Mouse (Mus musculus) adrenal gland, postnatal 36 days (tissue): ENCODE measurements around the gene Ggta1. TPM values are rescaled to one million over a fixed set of nuclear protein-coding genes. Genes with fewer than 3 reads are reported as not detected.

ENCODE experiments used
- DNase-seq, 2 experiments: peaks; one replicate each; pipeline ENCODE4 v3.0.0; 2021; ENCODE audit warnings: mixed read lengths in 1 of 2
- long read RNA-seq, 2 experiments: library from polyadenylated mRNA; stranded (forward); transcript quantifications; one replicate each; pipeline ENCODE4 v2.0.0; 2021; ENCODE audit warnings: borderline sequencing depth in 2 of 2
- total RNA-seq, 2 experiments: library from RNA; stranded (reverse); gene quantifications; 2 replicates each; pipeline ENCODE4 v1.2.3; 2021

Ggta1 gene
- total RNA-seq, result 10 to 100 TPM in 1 of 2 experiments, 1 to 10 TPM in 1; 7.9 to 14.2 TPM
- long read RNA-seq, experiment 1, partial matches to known transcripts, result 3 of 7 reads
- long read RNA-seq, experiment 1, other reads (novel, unspliced or antisense), result 3 of 7 reads
- long read RNA-seq, experiment 2, partial matches to known transcripts, result 0 of 2 reads
- long read RNA-seq, experiment 2, other reads (novel, unspliced or antisense), result 0 of 2 reads

DNA sequence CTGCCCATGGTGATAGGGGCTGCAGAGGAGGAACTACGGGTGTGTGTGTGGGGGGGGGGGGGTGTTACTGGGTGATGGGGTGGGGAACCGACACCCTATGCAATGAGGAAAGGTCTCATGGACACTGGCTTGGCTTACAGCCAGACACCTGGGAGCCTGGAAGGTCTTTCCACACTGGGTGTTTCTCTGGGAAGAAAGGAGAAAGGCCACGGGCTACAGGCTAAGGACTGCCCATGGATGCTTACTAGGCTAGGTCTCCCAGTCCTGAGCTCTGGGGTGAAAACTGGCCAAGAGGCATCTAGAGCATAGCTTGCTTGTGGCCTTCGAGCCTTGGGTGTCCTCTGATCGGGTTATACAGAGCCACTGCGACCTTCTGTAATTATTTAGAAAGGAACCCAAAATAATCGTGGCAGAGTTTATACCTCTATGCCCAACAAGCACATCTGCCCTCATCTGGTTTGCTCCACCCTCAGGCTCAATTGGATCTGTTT is at the start of gene Ggta1:
TSS of gene Ggta1 (minus strand) at position 441 of the 491 bp plus-strand sequence.
- no peak for DNase-seq

GRCm38 (mm10) chr2:35512226-35512625 is 49.2 kb upstream of the Ggta1 start:
- no peak for DNase-seq

DNA sequence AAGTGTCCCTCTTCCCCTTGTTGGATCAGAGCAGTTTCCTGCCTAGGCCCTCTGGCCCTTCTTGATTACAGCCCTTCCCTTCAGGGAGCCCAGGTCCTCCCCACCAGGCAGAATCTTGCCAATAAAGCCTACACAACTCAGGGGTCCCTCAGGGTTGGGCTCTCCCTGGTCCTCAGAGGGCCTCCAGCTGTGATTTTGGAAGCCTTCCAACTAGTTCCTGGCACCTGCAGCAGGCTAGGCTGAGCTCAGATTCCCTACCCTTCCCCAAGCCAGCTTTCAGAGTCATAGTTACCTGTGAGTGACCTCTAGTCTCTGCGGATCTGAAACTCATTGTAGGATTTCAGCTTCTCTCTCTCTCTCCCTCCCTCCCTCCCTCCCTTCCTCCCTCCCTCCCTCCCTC is 47.9 kb upstream of the Ggta1 start:
- DNase-seq, result peak in 1 of 2 experiments; percentile 45

- DNase-seq, result no peak
Observed at GRCm38 (mm10) chr2:35509888-35510287, 46.9 kb upstream of the Ggta1 start.

DNA sequence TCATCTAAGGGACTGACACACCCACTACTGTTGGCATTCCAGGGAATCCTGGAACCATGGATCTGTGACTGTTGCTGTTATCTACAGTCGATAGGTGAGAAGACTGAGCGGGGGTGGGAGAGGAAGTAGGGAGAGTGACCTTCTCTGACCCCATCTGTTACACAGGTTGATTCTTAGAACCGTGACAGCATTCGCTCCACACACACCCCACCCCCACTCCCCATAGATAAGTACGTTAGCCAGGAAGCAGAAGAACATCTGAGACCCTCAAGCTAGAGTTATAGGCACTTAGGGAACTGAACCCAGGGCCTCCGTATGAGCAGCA is 46.3 kb upstream of the Ggta1 start:
- DNase-seq, result no peak

- peak in 1 of 2 experiments; percentile 52 for DNase-seq
Observed at GRCm38 (mm10) chr2:35508597-35509342, 45.7 kb upstream of the Ggta1 start.

GRCm38 (mm10) chr2:35507191-35507511 is 44.1 kb upstream of the Ggta1 start:
- DNase-seq, result no peak

GRCm38 (mm10) chr2:35506311-35507190 is 43.5 kb upstream of the Ggta1 start:
- no peak for DNase-seq

- DNase-seq, result no peak
Observed at GRCm38 (mm10) chr2:35505519-35506286, 42.7 kb upstream of the Ggta1 start.

DNA sequence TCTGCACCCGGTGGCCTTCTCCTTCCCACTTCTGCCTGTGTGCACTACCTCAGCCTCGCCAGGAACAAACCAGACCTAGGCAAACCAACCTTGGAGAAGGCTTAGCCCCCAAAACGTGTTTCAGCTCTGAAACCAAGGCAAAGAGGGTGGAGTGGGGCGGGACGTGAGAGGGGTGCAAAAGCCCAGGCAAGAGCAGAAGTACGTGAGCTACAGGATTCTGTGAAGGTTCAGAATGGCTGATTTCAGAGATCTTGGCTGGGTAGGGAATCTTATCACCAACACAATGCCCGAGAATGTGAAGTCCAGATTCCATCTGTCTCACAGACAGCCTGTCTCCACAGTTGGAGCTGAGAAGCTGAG is 41.4 kb upstream of the Ggta1 start:
- no peak for DNase-seq

GRCm38 (mm10) chr2:35503723-35504416 is 40.8 kb upstream of the Ggta1 start:
- no peak for DNase-seq

DNA sequence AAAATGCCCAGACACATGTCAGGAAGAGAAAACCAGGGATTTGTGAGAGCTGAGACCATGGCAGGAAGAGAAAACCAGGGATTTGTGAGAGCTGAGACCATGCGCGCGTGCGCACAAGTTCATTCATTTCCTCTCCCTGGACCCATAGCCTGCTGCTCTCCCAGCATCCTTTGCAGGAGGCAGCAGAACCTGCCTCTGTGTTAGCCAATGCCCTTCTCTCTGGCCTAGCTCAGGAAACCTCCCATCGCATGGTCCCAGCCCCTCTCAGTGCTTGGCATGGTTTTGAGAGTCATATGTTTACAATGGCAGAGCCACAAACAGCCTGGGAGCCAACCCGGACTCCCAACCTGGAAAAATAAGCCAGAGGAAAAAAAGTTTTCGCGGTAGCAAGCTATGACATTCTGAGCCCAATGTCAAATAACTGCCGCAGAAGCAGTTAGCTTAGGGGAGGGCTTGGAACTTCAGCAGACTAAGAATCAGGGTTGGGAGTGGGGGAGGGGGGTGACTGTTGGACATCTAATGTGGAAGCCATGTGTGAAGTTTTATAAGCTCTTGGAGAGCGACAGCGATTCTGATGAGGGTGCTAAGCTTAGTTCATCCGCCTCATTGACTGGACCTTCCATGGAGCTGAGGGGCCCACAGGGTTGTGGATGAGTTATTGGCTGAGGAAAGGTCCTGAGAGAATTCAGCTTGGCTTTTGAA is 40.1 kb upstream of the Ggta1 start:
- no peak for DNase-seq

- no peak for DNase-seq
Observed at GRCm38 (mm10) chr2:35502561-35502960, 39.5 kb upstream of the Ggta1 start.

DNA sequence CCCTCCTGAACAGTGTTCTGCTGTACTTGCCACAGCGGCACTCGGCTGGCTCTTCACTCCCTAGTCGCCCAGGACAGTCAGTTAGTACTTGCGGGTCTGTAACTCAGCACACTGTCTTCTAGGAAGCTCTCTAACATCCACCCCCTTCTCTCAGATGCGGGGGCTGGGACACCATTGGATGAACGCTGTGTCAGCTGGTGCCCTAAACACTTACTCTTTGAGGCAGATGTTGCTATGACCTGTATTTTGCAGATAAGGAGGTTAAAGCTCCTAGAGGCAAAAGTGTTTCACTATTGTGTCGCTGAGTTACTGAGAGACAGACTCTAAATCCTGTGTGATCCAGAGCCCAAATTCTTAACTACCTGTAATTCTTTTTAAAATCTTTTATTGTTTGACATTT is 36.4 kb upstream of the Ggta1 start:
- DNase-seq, result no peak

DNA sequence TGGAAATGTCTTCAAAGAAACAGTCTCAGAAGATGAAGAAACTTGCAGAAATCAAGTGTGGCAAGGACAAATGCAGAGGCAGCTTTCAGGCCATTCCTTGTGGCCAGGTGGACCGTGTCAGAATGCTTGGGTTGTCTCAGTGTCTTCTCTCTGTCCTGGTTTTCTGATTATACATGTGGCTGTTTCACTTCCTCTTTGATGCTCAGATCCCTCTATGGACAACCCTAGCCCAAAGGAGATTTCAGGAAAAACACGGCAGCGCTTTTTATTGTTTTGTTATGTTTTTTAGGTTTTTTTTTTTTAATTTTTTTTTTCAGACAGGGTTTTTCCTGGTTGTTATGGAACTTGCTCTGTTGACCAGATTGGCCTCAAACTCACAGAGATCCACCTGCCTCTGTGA is 35.9 kb upstream of the Ggta1 start:
- no peak for DNase-seq

DNA sequence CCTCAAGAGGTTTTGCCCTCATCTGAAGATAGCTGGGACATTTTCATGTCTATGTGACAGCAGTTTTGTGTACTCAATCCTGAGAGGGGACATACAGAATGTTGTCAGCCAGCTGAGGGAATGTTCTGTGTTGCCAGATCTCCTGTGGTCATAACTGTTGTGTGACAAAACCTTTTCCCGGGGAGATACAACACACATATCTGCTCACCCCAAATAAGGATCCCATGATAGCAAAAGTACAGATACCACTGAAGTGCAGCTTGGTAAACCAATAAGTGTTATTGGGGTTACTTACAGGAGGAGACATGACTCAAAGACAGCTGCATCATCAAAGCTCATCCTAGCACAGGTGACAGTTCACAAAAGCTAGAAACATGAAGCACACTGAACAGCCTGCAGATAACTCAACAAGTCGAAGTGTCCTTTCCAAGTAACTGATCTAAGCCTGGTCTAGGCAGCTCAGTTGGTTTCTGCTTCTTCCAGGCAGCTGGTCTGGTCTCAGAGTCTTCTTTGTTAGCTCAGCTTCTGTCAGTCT is 34.7 kb upstream of the Ggta1 start:
- DNase-seq, result no peak

DNA sequence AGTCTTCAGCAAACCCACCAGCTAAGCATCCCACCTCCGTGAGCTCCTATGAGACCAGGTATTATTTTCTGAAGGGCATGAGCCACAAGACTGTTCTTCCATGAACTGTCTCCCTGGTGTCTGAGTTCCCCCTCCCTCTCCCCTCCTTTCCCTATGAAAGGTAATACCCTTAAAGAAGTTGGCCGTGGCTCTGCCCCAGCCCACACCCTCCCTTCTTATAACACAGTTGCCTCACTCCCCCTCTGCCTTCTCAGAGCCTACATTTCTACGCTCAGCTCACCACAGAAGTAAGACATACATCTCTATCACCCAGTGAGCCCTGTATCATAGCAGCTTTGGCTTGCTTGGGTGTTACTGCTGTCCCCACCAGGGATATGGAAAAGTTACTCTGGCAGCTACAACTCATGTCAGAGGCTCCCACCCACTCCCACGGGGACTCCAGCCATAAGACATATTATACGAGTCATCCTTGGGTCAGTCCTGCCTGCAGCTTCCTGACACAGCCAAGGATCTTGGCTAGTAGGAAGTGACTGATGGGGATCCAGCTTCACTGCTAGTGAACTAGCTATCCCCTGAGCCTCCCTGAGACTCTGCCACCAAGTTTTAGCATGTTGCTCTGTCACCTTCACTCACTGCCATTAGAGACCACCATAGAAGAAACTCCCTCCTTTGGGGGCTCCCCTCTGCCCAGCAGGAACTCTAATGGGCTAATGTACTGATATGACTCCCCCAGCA is 33.4 kb upstream of the Ggta1 start:
- no peak for DNase-seq

- DNase-seq, result peak in 1 of 2 experiments; percentile 14
Observed at GRCm38 (mm10) chr2:35495486-35496278, 32.7 kb upstream of the Ggta1 start.

- DNase-seq, result no peak
Observed at GRCm38 (mm10) chr2:35493566-35493965, 30.5 kb upstream of the Ggta1 start.
